Mouse (Mus musculus): ENCODE data around the gene Spdef. TPM values are rescaled to one million over a fixed set of nuclear protein-coding genes. Genes with fewer than 3 reads are reported as not detected.

The Spdef gene
- total and polyA plus RNA-seq, 3 experiments, result 0.02 TPM; not detected in 2

GRCm38 (mm10) chr17:27767120-27767519 lies 38.4 kb upstream of the Spdef start:
- TF ChIP-seq GATA2 (IDR thresholded peaks at IDR 0.05; ENCODE audit: borderline replicate concordance, low read depth, low read length), result no peak
- Histone ChIP-seq H3K4me1 (ENCODE audit: insufficient read depth, low read depth, low read length) (peaks cover 10% of the 10 kb centered on the region), H3K27me3 (ENCODE audit: insufficient read depth, low read length) (no peaks in the 10 kb centered on the region), H3K4me3 (ENCODE audit: low read depth, low read length) (no peak overlapping the region), H3K36me3 (replicated peaks) (peaks cover 97% of the 10 kb centered on the region), H3K9me3 (replicated peaks) (peaks cover 24% of the 10 kb centered on the region)
- ATAC-seq (ENCODE audit: extremely low read depth, insufficient number of reproducible peaks, low FRiP score, poor library complexity, severe bottlenecking) (no peak), DNase-seq (ENCODE audit: low spot score) (no peak)

GRCm38 (mm10) chr17:27765066-27765465 lies 36.3 kb upstream of the Spdef start:
- TF ChIP-seq GATA1 (IDR thresholded peaks at IDR 0.05; ENCODE audit: borderline replicate concordance, low read length), result no peak
- no peak for TF ChIP-seq CTCF (IDR thresholded peaks at IDR 0.05; ENCODE audit: low read depth, low read length)
- no peak for TF ChIP-seq TAL1 (conservative IDR thresholded peaks at IDR 0.05; ENCODE audit: low read depth, low read length)
- TF ChIP-seq GATA2 (IDR thresholded peaks at IDR 0.05; ENCODE audit: borderline replicate concordance, low read depth, low read length), result no peak
- no peak for TF ChIP-seq POLR2AphosphoS5 (IDR thresholded peaks at IDR 0.05; ENCODE audit: insufficient replicate concordance, low read depth, low read length)
- peaks cover 100% of the 10 kb centered on the region for H3K36me3 ChIP-seq (replicated peaks)
- no peak for ATAC-seq (ENCODE audit: extremely low read depth, insufficient number of reproducible peaks, low FRiP score, poor library complexity, severe bottlenecking)

GRCm38 (mm10) chr17:27764453-27764852 lies 35.7 kb upstream of the Spdef start:
- Histone ChIP-seq H3K4me1 (ENCODE audit: insufficient read depth, low read depth, low read length) (peaks cover 18% of the 10 kb centered on the region), H3K9me3 (replicated peaks) (peaks cover 17% of the 10 kb centered on the region), H3K4me3 (ENCODE audit: low read depth, low read length) (no peak overlapping the region), H3K27me3 (ENCODE audit: insufficient read depth, low read length) (no peaks in the 10 kb centered on the region), H3K36me3 (replicated peaks) (peaks cover 100% of the 10 kb centered on the region)
- DNase-seq (ENCODE audit: low spot score) (no peak), ATAC-seq (ENCODE audit: extremely low read depth, insufficient number of reproducible peaks, low FRiP score, poor library complexity, severe bottlenecking) (no peak)
- TF ChIP-seq GATA1 (IDR thresholded peaks at IDR 0.05; ENCODE audit: borderline replicate concordance, low read length), result no peak
- TF ChIP-seq CTCF (IDR thresholded peaks at IDR 0.05; ENCODE audit: low read depth, low read length), result no peak
- no peak for TF ChIP-seq TAL1 (conservative IDR thresholded peaks at IDR 0.05; ENCODE audit: low read depth, low read length)
- TF ChIP-seq POLR2AphosphoS5 (IDR thresholded peaks at IDR 0.05; ENCODE audit: insufficient replicate concordance, low read depth, low read length), result no peak
- no peak for TF ChIP-seq GATA2 (IDR thresholded peaks at IDR 0.05; ENCODE audit: borderline replicate concordance, low read depth, low read length)

More at GRCm38 (mm10) chr17:27765066-27765465, 36.3 kb upstream of the Spdef start:
- Histone ChIP-seq H3K27me3 (ENCODE audit: insufficient read depth, low read length) (no peaks in the 10 kb centered on the region), H3K9me3 (replicated peaks) (peaks cover 22% of the 10 kb centered on the region), H3K4me3 (ENCODE audit: low read depth, low read length) (no peak overlapping the region), H3K4me1 (ENCODE audit: insufficient read depth, low read depth, low read length) (peaks cover 21% of the 10 kb centered on the region)
- no peak for DNase-seq (ENCODE audit: low spot score)

- peaks cover 99% of the 10 kb centered on the region for H3K36me3 ChIP-seq (replicated peaks)
- DNase-seq (ENCODE audit: low spot score) (no peak), ATAC-seq (ENCODE audit: extremely low read depth, insufficient number of reproducible peaks, low FRiP score, poor library complexity, severe bottlenecking) (no peak)
- no peaks in the 10 kb centered on the region for H3K27me3 ChIP-seq (ENCODE audit: insufficient read depth, low read length)
- TF ChIP-seq GATA2 (IDR thresholded peaks at IDR 0.05; ENCODE audit: borderline replicate concordance, low read depth, low read length) (no peak), TAL1 (conservative IDR thresholded peaks at IDR 0.05; ENCODE audit: low read depth, low read length) (no peak), POLR2AphosphoS5 (IDR thresholded peaks at IDR 0.05; ENCODE audit: insufficient replicate concordance, low read depth, low read length) (no peak), CTCF (IDR thresholded peaks at IDR 0.05; ENCODE audit: low read depth, low read length) (no peak), GATA1 (IDR thresholded peaks at IDR 0.05; ENCODE audit: borderline replicate concordance, low read length) (no peak)
- H3K9me3 ChIP-seq (replicated peaks), result peaks cover 13% of the 10 kb centered on the region
- H3K4me3 ChIP-seq (ENCODE audit: low read depth, low read length), result no peak overlapping the region
- H3K4me1 ChIP-seq (ENCODE audit: insufficient read depth, low read depth, low read length), result peaks cover 15% of the 10 kb centered on the region
These were observed 34.1 kb upstream of the Spdef start for GRCm38 (mm10) chr17:27762884-27763283.

GRCm38 (mm10) chr17:27761639-27762336 lies 33.0 kb upstream of the Spdef start:
- Histone ChIP-seq H3K9me3 (replicated peaks) (peaks cover 13% of the 10 kb centered on the region), H3K27me3 (ENCODE audit: insufficient read depth, low read length) (no peaks in the 10 kb centered on the region), H3K4me3 (ENCODE audit: low read depth, low read length) (no peak overlapping the region), H3K36me3 (replicated peaks) (peaks cover 96% of the 10 kb centered on the region), H3K4me1 (ENCODE audit: insufficient read depth, low read depth, low read length) (peaks cover 11% of the 10 kb centered on the region; the same call in 1 of the 2 replicates)
- DNase-seq (ENCODE audit: low spot score) (peak; percentile 28), ATAC-seq (ENCODE audit: extremely low read depth, insufficient number of reproducible peaks, low FRiP score, poor library complexity, severe bottlenecking) (no peak; the same call in 1 of the 2 replicates)
- no peak for TF ChIP-seq GATA1 (IDR thresholded peaks at IDR 0.05; ENCODE audit: borderline replicate concordance, low read length)
- TF ChIP-seq CTCF (IDR thresholded peaks at IDR 0.05; ENCODE audit: low read depth, low read length), result peak; percentile 26; the same call in 1 of the 2 replicates

GRCm38 (mm10) chr17:27760169-27760568 lies 31.4 kb upstream of the Spdef start:
- peaks cover 97% of the 10 kb centered on the region for H3K36me3 ChIP-seq (replicated peaks)
- H3K9me3 ChIP-seq (replicated peaks), result peaks cover 7% of the 10 kb centered on the region
- TF ChIP-seq CTCF (IDR thresholded peaks at IDR 0.05; ENCODE audit: low read depth, low read length), result no peak
- no peak for TF ChIP-seq GATA2 (IDR thresholded peaks at IDR 0.05; ENCODE audit: borderline replicate concordance, low read depth, low read length)
- TF ChIP-seq GATA1 (IDR thresholded peaks at IDR 0.05; ENCODE audit: borderline replicate concordance, low read length), result no peak
- TF ChIP-seq TAL1 (conservative IDR thresholded peaks at IDR 0.05; ENCODE audit: low read depth, low read length), result no peak
- TF ChIP-seq POLR2AphosphoS5 (IDR thresholded peaks at IDR 0.05; ENCODE audit: insufficient replicate concordance, low read depth, low read length), result no peak
- no peak for DNase-seq (ENCODE audit: low spot score)
- no peak for ATAC-seq (ENCODE audit: extremely low read depth, insufficient number of reproducible peaks, low FRiP score, poor library complexity, severe bottlenecking)
- no peaks in the 10 kb centered on the region for H3K27me3 ChIP-seq (ENCODE audit: insufficient read depth, low read length)
- no peak overlapping the region for H3K4me3 ChIP-seq (ENCODE audit: low read depth, low read length)
- peaks cover 19% of the 10 kb centered on the region for H3K4me1 ChIP-seq (ENCODE audit: insufficient read depth, low read depth, low read length)

All from G1E (cell line).